Mouse (Mus musculus) forebrain, embryonic 12.5 days (tissue): ENCODE results near the gene Disp2. TPM values are rescaled to one million over a fixed set of nuclear protein-coding genes. Genes with fewer than 3 reads are reported as not detected.

Experiments used
- ATAC-seq: fragments of 200-750 bp; cut with Nextera tagmentation; 2 replicates; pipeline ENCODE4 v1.8.0; 2017; ENCODE audit warnings: moderate TSS enrichment; ENCODE audit not compliant: low FRiP score
- H3K27ac ChIP-seq: fragments of 300-500 bp; sonication (generic); 2 replicates; pipeline ENCODE4 v1.5.1; 2016; ENCODE audit warnings: mild to moderate bottlenecking
- H3K27me3 ChIP-seq: fragments of 300-500 bp; sonication (generic); 2 replicates; pipeline ENCODE4 v1.6.1; 2016; ENCODE audit warnings: mild to moderate bottlenecking
- H3K36me3 ChIP-seq: fragments of 300-500 bp; sonication (generic); replicated peaks from 2 replicates; pipeline ENCODE4 v1.6.1; 2016; ENCODE audit warnings: mild to moderate bottlenecking
- H3K4me1 ChIP-seq: fragments of 300-500 bp; sonication (generic); 2 replicates; pipeline ENCODE4 v1.6.1; 2016
- H3K4me2 ChIP-seq: fragments of 300-500 bp; sonication (generic); 2 replicates; pipeline ENCODE4 v1.6.1; 2016; ENCODE audit warnings: mild to moderate bottlenecking, moderate library complexity
- H3K4me3 ChIP-seq: fragments of 300-500 bp; sonication (generic); replicated peaks from 2 replicates; pipeline ENCODE4 v1.5.1; 2016; ENCODE audit warnings: mild to moderate bottlenecking
- H3K9ac ChIP-seq: fragments of 300-500 bp; sonication (generic); 2 replicates; pipeline ENCODE4 v1.6.1; 2016; ENCODE audit warnings: mild to moderate bottlenecking
- H3K9me3 ChIP-seq: fragments of 300-500 bp; sonication (generic); 2 replicates; pipeline ENCODE4 v1.6.1; 2016
- WGBS: fragments of 180-500 bp; shearing (Covaris S2); methylation state at CpG from one replicate; pipeline ENCODE4 v1.1.7; 2016; 5-methylcytosine and 5-hydroxymethylcytosine counted together
- polyA plus RNA-seq: library from polyadenylated mRNA; unstranded; fragments of >200 nt; fragmentation: Nextera tagmentation; extraction: Ambion mirVana; gene quantifications from 2 replicates; pipeline ENCODE4 v1.2.1, GENCODE M21; 2016

Gene Disp2
- polyA plus RNA-seq, 1 experiment from 2014 or later = 11.5 TPM

DNA sequence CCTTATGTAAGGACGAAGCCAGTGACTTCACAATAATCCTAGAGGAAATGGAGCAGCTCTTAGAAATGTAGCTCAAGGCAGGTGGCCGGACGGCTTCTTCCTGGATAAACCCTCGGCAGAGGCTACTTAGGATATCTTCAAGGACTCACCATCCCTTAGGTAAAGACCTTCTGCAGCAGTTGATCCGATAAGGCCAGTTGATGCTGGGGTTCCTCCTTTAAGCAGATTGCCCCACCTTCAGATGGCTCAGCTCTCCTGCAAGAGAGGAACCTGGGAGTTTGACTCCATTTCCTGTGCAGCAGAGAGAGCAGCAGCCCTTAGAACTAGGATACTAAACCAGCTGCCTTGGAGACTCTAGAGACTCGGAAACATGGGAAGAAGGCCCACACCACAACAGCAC is 54.5 kb downstream of the Disp2 start:
- Histone ChIP-seq H3K4me1 (no peaks in the 10 kb centered on the region), H3K27ac (no peak overlapping the region), H3K27me3 (no peaks in the 10 kb centered on the region), H3K4me2 (no peak overlapping the region), H3K4me3 (no peak overlapping the region), H3K9me3 (no peaks in the 10 kb centered on the region), H3K36me3 (peaks cover 67% of the 10 kb centered on the region), H3K9ac (no peak overlapping the region)
- 92% methylated on average over 6 of the region's 6 CpGs for WGBS
- ATAC-seq = no peak

GRCm38 (mm10) chr2:118835115-118835514 is 55.6 kb downstream of the Disp2 start:
- H3K4me3 ChIP-seq = no peak overlapping the region
- no peak overlapping the region for H3K9ac ChIP-seq
- no peaks in the 10 kb centered on the region for H3K4me1 ChIP-seq
- H3K9me3 ChIP-seq = no peaks in the 10 kb centered on the region
- WGBS = 86% methylated on average over 6 of the region's 6 CpGs
- peaks cover 56% of the 10 kb centered on the region for H3K36me3 ChIP-seq
- no peak for ATAC-seq
- H3K4me2 ChIP-seq = no peak overlapping the region
- no peaks in the 10 kb centered on the region for H3K27me3 ChIP-seq
- no peak overlapping the region for H3K27ac ChIP-seq

GRCm38 (mm10) chr2:118838330-118838729 is 58.8 kb downstream of the Disp2 start:
- no peak for ATAC-seq
- peaks cover 29% of the 10 kb centered on the region for H3K36me3 ChIP-seq
- H3K9ac ChIP-seq = no peak overlapping the region
- no peak overlapping the region for H3K27ac ChIP-seq
- H3K4me3 ChIP-seq = no peak overlapping the region
- no peaks in the 10 kb centered on the region for H3K27me3 ChIP-seq
- no peaks in the 10 kb centered on the region for H3K4me1 ChIP-seq
- no peak overlapping the region for H3K4me2 ChIP-seq
- WGBS = 48% methylated on average over 5 of the region's 5 CpGs
- no peaks in the 10 kb centered on the region for H3K9me3 ChIP-seq

DNA sequence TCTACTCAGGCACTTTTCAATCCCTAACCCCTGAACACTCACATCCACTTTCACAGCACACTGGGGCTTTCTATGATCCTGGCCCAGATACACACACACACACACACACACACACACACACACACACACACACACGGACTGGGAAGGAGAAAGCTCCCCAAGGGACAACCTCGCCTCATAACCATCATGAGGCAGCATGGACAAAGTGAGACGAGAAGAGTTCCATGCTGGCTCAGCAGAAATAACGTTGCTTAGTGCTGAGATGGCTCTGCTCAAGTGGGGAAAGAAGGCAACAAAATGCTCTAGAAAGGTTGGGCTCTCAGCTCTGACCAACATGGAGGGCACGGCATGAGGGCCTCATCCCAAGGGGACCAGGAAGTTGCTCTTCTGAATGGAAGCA is 61.7 kb downstream of the Disp2 start:
- 78% methylated on average over 5 of the region's 5 CpGs for WGBS

GRCm38 (mm10) chr2:118841774-118842173 is 62.3 kb downstream of the Disp2 start:
- Histone ChIP-seq H3K27me3 (no peaks in the 10 kb centered on the region), H3K9ac (no peak overlapping the region), H3K9me3 (no peaks in the 10 kb centered on the region), H3K27ac (no peak overlapping the region), H3K4me1 (no peaks in the 10 kb centered on the region), H3K36me3 (no peaks in the 10 kb centered on the region), H3K4me2 (no peak overlapping the region), H3K4me3 (no peak overlapping the region)
- ATAC-seq = no peak
- WGBS = 91% methylated on average over 4 of the region's 4 CpGs

More for the DNA sequence above, 61.7 kb downstream of the Disp2 start:
- 0 out of 2 replicates have a peak, but pooled peaks cover under 1% of the 10 kb centered on the region for H3K36me3 ChIP-seq
- no peaks in the 10 kb centered on the region for H3K27me3 ChIP-seq
- no peak overlapping the region for H3K4me3 ChIP-seq
- no peak for ATAC-seq
- no peaks in the 10 kb centered on the region for H3K9me3 ChIP-seq
- H3K9ac ChIP-seq = no peak overlapping the region
- H3K4me2 ChIP-seq = no peak overlapping the region
- no peaks in the 10 kb centered on the region for H3K4me1 ChIP-seq
- H3K27ac ChIP-seq = no peak overlapping the region

DNA sequence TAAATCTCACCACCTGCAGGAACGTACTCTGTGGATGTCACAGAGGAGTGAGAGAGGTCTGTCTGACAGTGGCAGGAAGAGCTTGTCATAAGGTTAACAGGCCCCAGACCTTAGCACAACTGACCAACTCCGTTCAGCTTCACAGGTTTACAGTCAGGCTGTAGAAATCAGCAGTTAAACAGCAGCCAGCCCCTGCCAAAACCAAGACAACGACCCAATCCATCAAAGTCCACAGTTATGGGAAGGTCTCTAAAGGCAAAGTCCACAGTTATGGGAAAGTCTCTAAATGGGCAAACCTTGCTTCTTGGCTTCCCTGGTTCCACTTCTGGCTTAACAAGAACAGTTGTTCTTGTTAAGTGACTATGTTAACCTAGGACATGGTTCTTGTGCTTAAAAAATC is 64.9 kb downstream of the Disp2 start:
- no peaks in the 10 kb centered on the region for H3K9me3 ChIP-seq
- no peaks in the 10 kb centered on the region for H3K36me3 ChIP-seq
- 82% methylated on average over 3 of the region's 3 CpGs for WGBS
- no peak overlapping the region for H3K4me2 ChIP-seq
- H3K27ac ChIP-seq = no peak overlapping the region
- H3K9ac ChIP-seq = no peak overlapping the region
- no peak overlapping the region for H3K4me3 ChIP-seq
- H3K27me3 ChIP-seq = no peaks in the 10 kb centered on the region
- H3K4me1 ChIP-seq = no peaks in the 10 kb centered on the region
- ATAC-seq = no peak

DNA sequence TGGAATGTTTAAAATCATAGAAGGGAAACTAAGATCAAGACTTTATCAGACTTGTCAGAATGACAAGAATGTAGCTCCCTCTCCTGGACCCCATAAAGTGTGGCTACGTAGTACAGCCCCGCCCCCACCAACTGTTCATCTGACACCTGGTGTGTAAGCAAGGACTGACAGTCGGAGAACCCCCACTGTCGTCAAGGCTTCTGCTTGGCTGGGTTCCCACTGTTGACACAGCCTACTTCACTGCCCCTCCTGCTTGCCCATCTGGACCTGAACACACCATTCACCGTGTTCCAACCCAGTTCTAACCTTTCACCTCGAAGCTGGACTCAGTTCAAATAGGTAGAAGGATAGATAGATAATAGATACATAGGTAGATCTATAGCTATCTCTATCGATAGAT is 66.7 kb downstream of the Disp2 start:
- Histone ChIP-seq H3K9ac (no peak overlapping the region), H3K27ac (no peak overlapping the region), H3K4me3 (no peak overlapping the region), H3K4me1 (no peaks in the 10 kb centered on the region), H3K36me3 (no peaks in the 10 kb centered on the region), H3K27me3 (no peaks in the 10 kb centered on the region), H3K4me2 (no peak overlapping the region), H3K9me3 (no peaks in the 10 kb centered on the region)
- WGBS = 63% methylated on average over 7 of the region's 7 CpGs
- ATAC-seq = no peak

DNA sequence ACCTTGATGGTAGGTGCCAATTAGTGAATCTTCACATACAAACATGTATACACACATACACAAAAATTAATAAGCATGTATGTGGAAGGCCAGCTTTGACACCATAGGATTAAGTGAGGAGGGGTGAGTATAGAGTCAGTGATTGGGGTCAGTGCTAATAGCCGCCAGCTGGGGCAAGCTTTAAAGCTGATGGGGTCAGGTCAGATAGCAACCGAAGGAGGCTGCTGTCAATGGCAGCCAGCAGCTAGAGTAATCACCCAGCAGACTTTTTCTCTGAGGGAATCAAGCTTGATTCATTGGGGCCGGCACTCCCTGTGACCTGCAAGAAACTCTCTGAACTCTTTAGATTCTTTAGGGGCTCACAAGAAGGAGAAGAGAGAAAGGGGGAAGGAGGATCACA is 72.2 kb downstream of the Disp2 start:
- H3K27me3 ChIP-seq = no peaks in the 10 kb centered on the region
- 39% methylated on average over 3 of the region's 3 CpGs for WGBS

More for the DNA sequence above, 72.2 kb downstream of the Disp2 start:
- Histone ChIP-seq H3K4me3 (no peak overlapping the region), H3K9ac (no peak overlapping the region), H3K27ac (no peak overlapping the region), H3K36me3 (no peaks in the 10 kb centered on the region), H3K4me2 (no peak overlapping the region), H3K9me3 (no peaks in the 10 kb centered on the region), H3K4me1 (no peaks in the 10 kb centered on the region)
- no peak for ATAC-seq

Other genes starting within 250 kb of the Disp2 start
- gene Bmf, start 230.0 kb upstream of the Disp2 start, polyA plus RNA-seq = 2.2 and 3.0 TPM in 2 replicates
- 112 and 126 TPM in 2 replicates for gene Bub1b, start 181.5 kb upstream of the Disp2 start, polyA plus RNA-seq
- 4.4 and 6.5 TPM in 2 replicates for gene Pak6, start 116.4 kb upstream of the Disp2 start, polyA plus RNA-seq
- 0.04 and 0.08 TPM in 2 replicates for gene Ankrd63, start 75.8 kb upstream of the Disp2 start, polyA plus RNA-seq
- 0.19 and 0.36 TPM in 2 replicates for gene Plcb2, start 51.3 kb upstream of the Disp2 start, polyA plus RNA-seq
- 22.3 and 24.4 TPM in 2 replicates for gene Inafm2, start 34.0 kb upstream of the Disp2 start, polyA plus RNA-seq
- gene Ccdc9b, start 17.1 kb upstream of the Disp2 start, polyA plus RNA-seq = 2.8 TPM in 2 replicates
- not detected in 2 replicates for gene Phgr1, start 7.0 kb upstream of the Disp2 start, polyA plus RNA-seq
- gene Knstrn, start 34.3 kb downstream of the Disp2 start, polyA plus RNA-seq = 164 and 167 TPM in 2 replicates
- 50.8 and 56.3 TPM in 2 replicates for gene Ivd, start 82.2 kb downstream of the Disp2 start, polyA plus RNA-seq
- 5.5 TPM in 2 replicates for gene Bahd1, start 120.7 kb downstream of the Disp2 start, polyA plus RNA-seq
- gene Chst14, start 146.8 kb downstream of the Disp2 start, polyA plus RNA-seq = 12.9 and 14.7 TPM in 2 replicates
- gene Ccdc32, start 249.7 kb downstream of the Disp2 start, polyA plus RNA-seq = 25.3 and 26.4 TPM in 2 replicates